Mouse (Mus musculus) kidney, embryonic 14.5 days (tissue): ENCODE results near the gene Tom1l1. TPM values are rescaled to one million over a fixed set of nuclear protein-coding genes. Genes with fewer than 3 reads are reported as not detected.
"Not testable (repeated sequence)": the region's sequence is repeated elsewhere in the genome, so short reads cannot be mapped to it uniquely, and the experiment has no call there.

Source experiments
- ATAC-seq: fragments of 200-750 bp; cut with Nextera tagmentation; 2 replicates; pipeline ENCODE4 v1.8.0; 2017; ENCODE audit warnings: moderate number of reproducible peaks, mild to moderate bottlenecking, moderate TSS enrichment, moderate library complexity; ENCODE audit not compliant: low FRiP score, low TSS enrichment
- H3K27ac ChIP-seq: fragments of 300-500 bp; sonication (generic); 2 replicates; pipeline ENCODE4 v1.5.1; 2014; ENCODE audit warnings: low read depth, mild to moderate bottlenecking, low read length, moderate library complexity, mixed read lengths
- H3K27me3 ChIP-seq: fragments of 300-500 bp; sonication (generic); 2 replicates; pipeline ENCODE4 v1.6.1; 2014; ENCODE audit warnings: mild to moderate bottlenecking, low read length; ENCODE audit not compliant: control insufficient read depth, insufficient read depth
- H3K36me3 ChIP-seq: fragments of 300-500 bp; sonication (generic); 2 replicates; pipeline ENCODE4 v1.6.1; 2014; ENCODE audit warnings: low read length, mixed read lengths; ENCODE audit not compliant: control insufficient read depth, insufficient read depth
- H3K4me1 ChIP-seq: fragments of 300-500 bp; sonication (generic); 2 replicates; pipeline ENCODE4 v1.6.1; 2014; ENCODE audit warnings: low read length, mixed read lengths; ENCODE audit not compliant: control insufficient read depth, insufficient read depth
- H3K4me2 ChIP-seq: fragments of 300-500 bp; sonication (generic); replicated peaks from 2 replicates; pipeline ENCODE4 v1.6.1; 2014; ENCODE audit warnings: low read depth, mild to moderate bottlenecking, low read length
- H3K4me3 ChIP-seq: fragments of 300-500 bp; sonication (generic); 2 replicates; pipeline ENCODE4 v1.5.1; 2014; ENCODE audit warnings: mild to moderate bottlenecking, low read length
- H3K9ac ChIP-seq: fragments of 300-500 bp; sonication (generic); 2 replicates; pipeline ENCODE4 v1.6.1; 2014; ENCODE audit warnings: low read depth, mild to moderate bottlenecking, low read length, moderate library complexity
- H3K9me3 ChIP-seq: fragments of 300-500 bp; sonication (generic); 2 replicates; pipeline ENCODE4 v1.6.1; 2016; ENCODE audit warnings: low read length; ENCODE audit not compliant: control insufficient read depth
- WGBS: fragments of 180-500 bp; shearing (Covaris S2); extraction: QIAGEN DNeasy Blood & Tissue Kit; methylation state at CpG from one replicate; pipeline ENCODE4 v1.1.7; 2014; 5-methylcytosine and 5-hydroxymethylcytosine counted together
- polyA plus RNA-seq: library from polyadenylated mRNA; unstranded; fragments of >200 nt; fragmentation: Nextera tagmentation; extraction: Ambion mirVana; gene quantifications from 2 replicates; pipeline ENCODE4 v1.2.1, GENCODE M21; 2014

Tom1l1 gene
- 26.5 and 36.6 TPM in 2 replicates for polyA plus RNA-seq

DNA sequence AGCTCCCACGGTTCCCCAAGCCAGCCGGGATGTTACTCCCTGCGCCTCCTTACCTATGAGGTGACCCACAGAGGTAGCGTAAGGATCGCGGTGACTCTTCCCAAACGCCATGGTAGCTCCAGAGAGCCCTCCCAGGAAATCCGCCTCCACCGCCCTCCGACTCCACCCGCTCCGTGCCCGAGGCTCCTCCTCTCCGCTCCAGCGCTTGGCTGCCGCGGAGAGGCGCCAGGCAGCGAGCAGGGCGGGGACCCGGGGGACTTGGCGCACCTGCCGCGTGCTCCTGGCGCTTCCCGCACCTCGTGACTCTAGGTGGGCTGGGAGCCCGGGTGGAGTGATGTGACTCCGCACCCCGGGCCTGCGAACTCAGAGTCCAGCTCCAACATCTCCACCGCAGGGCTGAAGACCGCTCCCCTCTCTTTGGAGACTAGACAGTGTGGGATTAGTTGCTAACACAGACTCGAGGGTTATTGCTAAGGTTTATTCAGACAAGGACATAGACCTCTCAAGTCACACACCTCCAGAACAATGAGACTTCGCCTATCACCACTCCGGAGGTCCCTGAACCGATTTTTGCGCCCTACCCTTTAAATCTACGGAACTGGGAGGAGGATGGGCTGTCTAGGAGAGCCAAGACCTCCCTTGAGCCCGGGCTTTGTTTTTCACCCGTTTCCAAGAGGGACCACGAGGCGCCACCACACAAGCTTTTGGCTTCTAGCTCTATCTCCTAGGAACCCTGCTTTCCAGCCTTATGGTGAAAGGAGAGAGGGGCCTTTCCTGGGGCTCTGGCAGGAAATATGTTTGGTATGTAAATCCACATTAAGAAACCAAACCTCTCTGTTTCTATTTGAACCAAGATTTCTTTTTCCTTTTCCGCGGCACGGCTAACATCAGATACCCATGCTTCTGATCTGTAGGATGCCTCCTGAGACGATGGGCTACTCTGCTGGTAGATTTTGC, at the start of gene Tom1l1:
Gene Tom1l1, minus strand, starts transcription at position 907 of the 957 bp plus-strand sequence.
- 9% methylated on average over 44 of the region's 47 CpGs for WGBS
- peaks cover 3% of the 10 kb centered on the region; the same call in 1 of the 2 replicates for H3K27me3 ChIP-seq
- no peak within 1 kb of the TSS for H3K27ac ChIP-seq
- H3K9me3 ChIP-seq, result no peaks in the 10 kb centered on the region
- H3K36me3 ChIP-seq, result peaks cover 5% of the 10 kb centered on the region; the same call in 1 of the 2 replicates
- H3K4me1 ChIP-seq, result peaks cover 10% of the 10 kb centered on the region
- H3K4me3 ChIP-seq, result peak within 1 kb of the TSS; percentile 58
- peak; percentile 95 for ATAC-seq
- peak within 1 kb of the TSS; percentile 80 for H3K4me2 ChIP-seq
- peak within 1 kb of the TSS; percentile 59 for H3K9ac ChIP-seq

DNA sequence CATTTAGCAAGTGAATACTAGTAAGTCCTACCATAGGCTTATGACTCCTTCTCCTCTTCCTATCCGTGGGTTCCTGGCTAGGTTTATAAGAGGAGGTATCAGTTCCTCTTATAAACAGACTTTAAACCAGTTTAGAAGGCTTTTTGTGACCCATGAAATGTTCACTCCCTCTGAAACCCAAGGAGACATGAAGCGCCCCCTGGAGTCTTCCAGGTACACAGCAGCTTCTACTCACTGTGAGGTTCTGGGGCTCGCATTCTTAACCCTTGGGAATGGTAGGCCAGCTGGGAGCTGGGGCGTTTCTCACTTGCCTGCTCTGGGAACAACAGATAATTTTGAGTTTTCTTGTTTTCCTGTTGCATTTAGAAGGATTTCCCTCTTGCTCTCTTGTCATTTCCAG, 45.4 kb upstream of the Tom1l1 start:
- Histone ChIP-seq H3K9ac (no peak overlapping the region), H3K36me3 (no peaks in the 10 kb centered on the region), H3K4me3 (no peak overlapping the region), H3K27me3 (no peaks in the 10 kb centered on the region), H3K4me2 (no peak overlapping the region), H3K9me3 (no peaks in the 10 kb centered on the region), H3K27ac (no peak overlapping the region), H3K4me1 (no peaks in the 10 kb centered on the region)
- 66% methylated on average over 4 of the region's 4 CpGs for WGBS
- ATAC-seq, result no peak

DNA sequence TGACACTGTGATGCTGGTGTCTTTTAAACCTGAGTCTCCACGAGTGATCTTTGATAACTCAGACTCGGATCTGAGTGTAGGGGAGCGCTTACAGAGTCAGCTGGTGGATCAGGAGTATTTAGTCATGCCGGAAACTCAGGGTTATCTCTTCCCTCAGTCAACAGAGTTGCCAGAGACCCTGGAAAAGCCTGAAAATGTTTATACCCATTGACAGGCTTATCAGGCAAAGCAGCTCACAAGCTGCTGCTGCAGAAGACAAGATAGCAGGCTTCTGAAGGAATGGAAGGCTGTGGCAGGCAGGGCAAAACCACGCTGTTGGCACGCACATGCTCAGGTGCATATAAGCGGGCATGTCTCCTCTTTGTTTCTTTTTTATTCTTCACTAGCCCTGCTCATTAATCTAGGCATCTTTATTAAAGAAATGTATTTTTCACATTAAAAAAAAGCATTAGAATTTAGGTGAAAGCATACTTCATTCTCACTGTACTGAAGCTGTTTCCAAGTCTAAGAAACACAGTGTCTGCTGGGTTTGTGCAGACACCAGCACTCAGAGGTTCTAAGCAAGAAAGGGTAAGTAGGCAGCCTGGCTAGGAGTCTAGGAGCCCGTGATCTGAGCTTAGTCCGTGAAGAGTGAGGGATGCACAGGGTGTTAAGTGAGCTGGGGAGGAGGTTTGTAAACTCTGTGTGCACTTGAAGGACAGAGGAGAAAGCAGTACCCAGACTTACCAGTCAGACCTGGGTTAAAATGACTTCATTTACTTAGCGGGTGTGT, 39.4 kb upstream of the Tom1l1 start:
- no peak overlapping the region for H3K9ac ChIP-seq
- no peak overlapping the region for H3K27ac ChIP-seq
- no peak for ATAC-seq
- no peaks in the 10 kb centered on the region for H3K9me3 ChIP-seq
- WGBS, result 84% methylated on average over 10 of the region's 10 CpGs
- no peaks in the 10 kb centered on the region for H3K27me3 ChIP-seq
- no peak overlapping the region for H3K4me3 ChIP-seq
- no peak overlapping the region for H3K4me2 ChIP-seq
- H3K36me3 ChIP-seq, result no peaks in the 10 kb centered on the region
- no peaks in the 10 kb centered on the region for H3K4me1 ChIP-seq

DNA sequence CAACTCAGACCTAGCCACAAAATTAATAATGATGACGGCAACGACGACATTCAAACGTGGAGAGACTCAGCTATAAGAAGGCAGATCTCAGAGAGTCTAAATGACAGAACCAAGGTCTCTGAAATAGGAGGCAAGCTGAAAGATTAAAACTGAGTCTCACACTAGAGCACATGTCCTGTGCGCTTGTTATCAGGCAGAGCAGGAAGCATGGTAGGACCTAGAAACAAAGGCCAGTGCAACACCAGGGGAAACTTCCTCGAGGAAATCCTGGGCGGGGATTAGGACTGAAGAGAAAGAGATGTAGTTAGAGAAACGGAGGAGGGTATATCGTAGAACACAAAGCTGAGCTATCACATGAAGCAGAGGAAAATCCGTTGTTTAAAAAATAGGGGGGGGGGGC, 38.6 kb upstream of the Tom1l1 start:
- Histone ChIP-seq H3K9me3 (no peaks in the 10 kb centered on the region), H3K36me3 (no peaks in the 10 kb centered on the region), H3K27me3 (no peaks in the 10 kb centered on the region), H3K27ac (no peak overlapping the region), H3K4me2 (no peak overlapping the region), H3K9ac (no peak overlapping the region), H3K4me1 (no peaks in the 10 kb centered on the region), H3K4me3 (no peak overlapping the region)
- ATAC-seq, result no peak
- WGBS, result 85% methylated on average over 10 of the region's 10 CpGs

DNA sequence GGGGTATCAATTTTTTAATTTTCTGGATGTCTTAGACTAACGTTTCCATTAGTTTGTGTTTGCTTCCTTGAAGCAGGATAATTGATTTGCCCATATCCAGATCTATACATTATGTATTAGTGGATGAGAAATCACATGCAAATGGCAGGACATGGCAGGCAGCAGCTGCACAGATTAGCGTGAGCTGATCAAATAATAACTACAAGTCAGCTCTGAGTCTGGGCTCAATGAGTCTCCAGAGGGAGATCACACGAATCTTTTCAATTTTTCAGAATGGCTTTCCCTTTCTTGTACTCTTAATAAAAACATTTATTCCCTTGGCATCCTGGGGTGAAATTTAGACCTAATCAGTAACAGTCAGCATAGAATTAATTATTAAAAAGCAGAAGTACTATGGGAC, 34.1 kb upstream of the Tom1l1 start:
- ATAC-seq, result no peak
- Histone ChIP-seq H3K4me3 (no peak overlapping the region), H3K4me1 (no peaks in the 10 kb centered on the region), H3K4me2 (no peak overlapping the region), H3K27me3 (no peaks in the 10 kb centered on the region), H3K36me3 (no peaks in the 10 kb centered on the region), H3K27ac (no peak overlapping the region), H3K9me3 (no peaks in the 10 kb centered on the region), H3K9ac (no peak overlapping the region)
- 78% methylated on average over 3 of the region's 3 CpGs for whole genome bisulfite sequencing

DNA sequence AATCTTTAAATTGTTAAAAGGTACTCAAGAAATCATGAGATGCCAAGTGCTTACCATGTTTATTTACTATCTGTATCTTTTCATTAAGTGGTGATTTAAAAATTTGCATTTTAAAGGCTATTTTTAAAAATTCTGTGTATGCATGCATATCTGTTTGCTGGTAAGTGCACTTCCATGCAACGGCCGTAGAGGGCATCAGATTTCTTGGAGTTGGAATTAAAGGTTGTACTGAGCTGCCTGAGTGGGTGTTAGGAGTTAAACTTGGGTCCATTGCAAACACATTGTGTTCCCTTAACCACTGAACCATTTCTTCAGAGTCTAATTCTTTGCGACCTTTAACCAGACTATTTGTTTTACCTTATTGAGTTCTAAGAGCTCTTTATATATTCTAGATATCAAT, 29.6 kb upstream of the Tom1l1 start:
- WGBS, result 89% methylated on average over 3 of the region's 3 CpGs
- H3K9me3 ChIP-seq, result no peaks in the 10 kb centered on the region
- no peak overlapping the region for H3K4me3 ChIP-seq
- no peaks in the 10 kb centered on the region for H3K27me3 ChIP-seq
- no peak overlapping the region for H3K4me2 ChIP-seq
- no peak for ATAC-seq
- no peak overlapping the region for H3K27ac ChIP-seq
- no peaks in the 10 kb centered on the region for H3K4me1 ChIP-seq
- H3K36me3 ChIP-seq, result no peaks in the 10 kb centered on the region
- no peak overlapping the region for H3K9ac ChIP-seq

DNA sequence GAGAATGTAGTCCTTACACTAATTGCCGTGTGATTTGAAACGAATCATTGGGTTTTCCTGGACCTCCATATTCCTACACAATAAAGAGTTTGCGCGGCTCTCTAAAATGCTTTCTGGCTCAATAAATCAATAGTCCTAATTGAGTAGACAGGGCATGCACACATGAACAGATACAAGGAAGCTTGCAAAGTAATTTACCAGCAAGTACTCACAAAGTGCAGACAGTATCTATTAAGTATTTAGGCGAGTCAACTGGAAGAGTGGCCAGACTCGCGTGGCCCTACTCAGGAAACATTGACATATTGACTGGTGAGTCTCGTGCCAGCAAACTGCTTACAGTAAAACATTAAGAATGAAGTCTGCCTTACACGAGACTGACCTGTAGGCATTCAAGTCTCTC, 23.4 kb upstream of the Tom1l1 start:
- no peak overlapping the region for H3K27ac ChIP-seq

DNA sequence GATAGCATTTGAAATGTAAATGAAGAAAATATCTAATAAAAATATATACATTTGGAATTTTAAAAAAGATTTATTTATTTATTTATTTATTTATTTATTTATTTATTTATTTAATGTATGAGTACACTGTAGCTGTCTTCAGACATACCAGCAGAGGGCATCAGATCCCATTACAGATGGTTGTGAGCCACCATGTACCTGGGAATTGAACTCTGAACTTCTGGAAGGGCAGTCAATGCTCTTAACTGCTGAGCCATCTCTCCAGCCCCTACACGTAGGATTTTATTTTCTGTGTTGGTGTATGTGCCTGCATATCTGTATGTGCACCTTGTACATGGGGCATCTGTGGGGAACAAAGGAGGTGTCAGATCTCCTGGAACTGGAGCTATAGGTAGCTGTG, 19.0 kb upstream of the Tom1l1 start:
- H3K4me2 ChIP-seq, H3K27ac ChIP-seq, H3K36me3 ChIP-seq, H3K4me1 ChIP-seq, ATAC-seq, H3K9ac ChIP-seq, H3K27me3 ChIP-seq, H3K4me3 ChIP-seq, H3K9me3 ChIP-seq: not testable (repeated sequence)
- 88% methylated on average over 1 of the region's 1 CpGs for WGBS

More for the DNA sequence above, 23.4 kb upstream of the Tom1l1 start:
- H3K9me3 ChIP-seq, result no peaks in the 10 kb centered on the region
- no peaks in the 10 kb centered on the region for H3K36me3 ChIP-seq
- no peak overlapping the region for H3K4me2 ChIP-seq
- H3K4me3 ChIP-seq, result no peak overlapping the region
- WGBS, result 78% methylated on average over 9 of the region's 9 CpGs
- H3K9ac ChIP-seq, result no peak overlapping the region
- no peak for ATAC-seq
- no peaks in the 10 kb centered on the region for H3K4me1 ChIP-seq
- H3K27me3 ChIP-seq, result no peaks in the 10 kb centered on the region
